Mouse (Mus musculus): ENCODE measurements around the gene Stk11. TPM values are rescaled to one million over a fixed set of nuclear protein-coding genes. Genes with fewer than 3 reads are reported as not detected.

Stk11 gene
- total and polyA plus RNA-seq, 2 experiments from 2014 or later, result 12.3 to 97.3 TPM

GRCm38 (mm10) chr10:80174705-80175104 is 59.1 kb downstream of the Stk11 start:
- WGBS, result 30% methylated on average over 2 of the region's 2 CpGs
- peak; percentile 57 for TF ChIP-seq CTCF (IDR thresholded peaks at IDR 0.05)
- 0 out of 2 replicates have a peak, but pooled peaks cover 3% of the 10 kb centered on the region for H3K4me1 ChIP-seq (ENCODE audit: insufficient read depth, low read length)
- H3K27ac ChIP-seq (ENCODE audit: low read depth, low read length), result no peak overlapping the region
- no peak overlapping the region for H3K9ac ChIP-seq (replicated peaks; ENCODE audit: low read length, poor library complexity, severe bottlenecking)
- no peaks in the 10 kb centered on the region for H3K27me3 ChIP-seq (ENCODE audit: insufficient read depth, low read length)
- H3K9me3 ChIP-seq (ENCODE audit: low read length), result no peaks in the 10 kb centered on the region
- no peak overlapping the region for H3K4me2 ChIP-seq (ENCODE audit: low read depth, low read length, poor library complexity, severe bottlenecking)
- no peak overlapping the region for H3K4me3 ChIP-seq (ENCODE audit: low read depth, low read length)
- no peak for DNase-seq (ENCODE audit: low spot score)
- ATAC-seq (ENCODE audit: low FRiP score), result no peak
- peaks cover 18% of the 10 kb centered on the region for H3K36me3 ChIP-seq (ENCODE audit: insufficient read depth, low read length)

GRCm38 (mm10) chr10:80175536-80176269 is 60.1 kb downstream of the Stk11 start:
- H3K4me2 ChIP-seq (ENCODE audit: low read depth, low read length, poor library complexity, severe bottlenecking), result no peak overlapping the region
- no peak overlapping the region for H3K27ac ChIP-seq (ENCODE audit: low read depth, low read length)
- H3K36me3 ChIP-seq (ENCODE audit: insufficient read depth, low read length), result peaks cover 11% of the 10 kb centered on the region
- DNase-seq (ENCODE audit: low spot score) (peak; percentile 69), ATAC-seq (ENCODE audit: low FRiP score) (no peak; the same call in 1 of the 2 replicates)
- no peaks in the 10 kb centered on the region for H3K9me3 ChIP-seq (ENCODE audit: low read length)
- H3K9ac ChIP-seq (replicated peaks; ENCODE audit: low read length, poor library complexity, severe bottlenecking), result no peak overlapping the region
- no peaks in the 10 kb centered on the region for H3K27me3 ChIP-seq (ENCODE audit: insufficient read depth, low read length)
- TF ChIP-seq CTCF (IDR thresholded peaks at IDR 0.05), result peak; percentile 77
- no peak overlapping the region for H3K4me3 ChIP-seq (ENCODE audit: low read depth, low read length)
- 20% methylated on average over 4 of the region's 4 CpGs for WGBS
- peaks cover 9% of the 10 kb centered on the region; the same call in 1 of the 2 replicates for H3K4me1 ChIP-seq (ENCODE audit: insufficient read depth, low read length)

GRCm38 (mm10) chr10:80176270-80176834 is 60.7 kb downstream of the Stk11 start:
- peaks cover 7% of the 10 kb centered on the region; the same call in 1 of the 2 replicates for H3K36me3 ChIP-seq (ENCODE audit: insufficient read depth, low read length)
- peaks cover 15% of the 10 kb centered on the region; the same call in 1 of the 2 replicates for H3K4me1 ChIP-seq (ENCODE audit: insufficient read depth, low read length)
- ATAC-seq (ENCODE audit: low FRiP score) (no peak), DNase-seq (ENCODE audit: low spot score) (no peak)
- WGBS, result 72% methylated on average over 5 of the region's 5 CpGs
- H3K9ac ChIP-seq (replicated peaks; ENCODE audit: low read length, poor library complexity, severe bottlenecking), result no peak overlapping the region
- no peaks in the 10 kb centered on the region for H3K27me3 ChIP-seq (ENCODE audit: insufficient read depth, low read length)
- H3K4me3 ChIP-seq (ENCODE audit: low read depth, low read length), result no peak overlapping the region
- no peak for TF ChIP-seq CTCF (IDR thresholded peaks at IDR 0.05)
- H3K9me3 ChIP-seq (ENCODE audit: low read length), result no peaks in the 10 kb centered on the region
- no peak overlapping the region for H3K4me2 ChIP-seq (ENCODE audit: low read depth, low read length, poor library complexity, severe bottlenecking)
- no peak overlapping the region for H3K27ac ChIP-seq (ENCODE audit: low read depth, low read length)

- H3K4me1 ChIP-seq (ENCODE audit: insufficient read depth, low read length), result peaks cover 22% of the 10 kb centered on the region; the same call in 1 of the 2 replicates
- H3K4me3 ChIP-seq (ENCODE audit: low read depth, low read length), result no peak overlapping the region
- TF ChIP-seq CTCF (IDR thresholded peaks at IDR 0.05), result no peak
- H3K27me3 ChIP-seq (ENCODE audit: insufficient read depth, low read length), result no peaks in the 10 kb centered on the region
- no peak overlapping the region for H3K4me2 ChIP-seq (ENCODE audit: low read depth, low read length, poor library complexity, severe bottlenecking)
- ATAC-seq (ENCODE audit: low FRiP score), result no peak
- H3K36me3 ChIP-seq (ENCODE audit: insufficient read depth, low read length), result no peaks in the 10 kb centered on the region
- 41% methylated on average over 7 of the region's 7 CpGs for WGBS
- H3K9ac ChIP-seq (replicated peaks; ENCODE audit: low read length, poor library complexity, severe bottlenecking), result no peak overlapping the region
- no peak overlapping the region for H3K27ac ChIP-seq (ENCODE audit: low read depth, low read length)
- DNase-seq (ENCODE audit: low spot score), result no peak
- no peaks in the 10 kb centered on the region for H3K9me3 ChIP-seq (ENCODE audit: low read length)
These were observed 62.1 kb downstream of the Stk11 start for GRCm38 (mm10) chr10:80177441-80178279.

GRCm38 (mm10) chr10:80179068-80180051 is 63.8 kb downstream of the Stk11 start, which contains the start of gene Efna2:
Gene Efna2 (plus strand): TSS chr10:80179482.
- peak within 1 kb of the TSS; percentile 86 for H3K4me2 ChIP-seq (ENCODE audit: low read depth, low read length, poor library complexity, severe bottlenecking)
- H3K36me3 ChIP-seq (ENCODE audit: insufficient read depth, low read length), result no peaks in the 10 kb centered on the region
- H3K27me3 ChIP-seq (ENCODE audit: insufficient read depth, low read length), result no peaks in the 10 kb centered on the region
- peak within 1 kb of the TSS; percentile 67 for H3K27ac ChIP-seq (ENCODE audit: low read depth, low read length)
- H3K9me3 ChIP-seq (ENCODE audit: low read length), result no peaks in the 10 kb centered on the region
- peak; percentile 13; the same call in 1 of the 2 replicates for TF ChIP-seq CTCF (IDR thresholded peaks at IDR 0.05)
- H3K4me1 ChIP-seq (ENCODE audit: insufficient read depth, low read length), result peaks cover 18% of the 10 kb centered on the region; the same call in 1 of the 2 replicates
- 1% methylated on average over 55 of the region's 106 CpGs for WGBS
- H3K4me3 ChIP-seq (ENCODE audit: low read depth, low read length), result peak within 1 kb of the TSS; percentile 68
- DNase-seq (ENCODE audit: low spot score) (peak; percentile 70), ATAC-seq (ENCODE audit: low FRiP score) (peak; percentile 45)
- H3K9ac ChIP-seq (replicated peaks; ENCODE audit: low read length, poor library complexity, severe bottlenecking), result peak within 1 kb of the TSS; percentile 81

Other genes with a start within 250 kb of the Stk11 start
Only the 30 nearest of the 35 such genes appear.
- gene Cfd, start 224.9 kb upstream of the Stk11 start, total RNA-seq (2014; rRNA removed), result not detected in 2 replicates
- not detected in 2 replicates for gene Cfd, start 224.9 kb upstream of the Stk11 start, polyA plus RNA-seq (2015; fragmentation: Nextera tagmentation; extraction: Ambion mirVana)
- 75.9 and 79.6 TPM in 2 replicates for gene Med16, start 206.9 kb upstream of the Stk11 start, total RNA-seq (2014; rRNA removed)
- gene Med16, start 206.9 kb upstream of the Stk11 start, polyA plus RNA-seq (2015; fragmentation: Nextera tagmentation; extraction: Ambion mirVana), result 54.9 and 55.3 TPM in 2 replicates
- not detected in 2 replicates for gene Gm26602, start 204.9 kb upstream of the Stk11 start, total RNA-seq (2014; rRNA removed)
- 7.4 and 17.3 TPM in 2 replicates for gene Gm26602, start 204.9 kb upstream of the Stk11 start, polyA plus RNA-seq (2015; fragmentation: Nextera tagmentation; extraction: Ambion mirVana)
- 6.1 and 9.6 TPM in 2 replicates for gene Kiss1r, start 198.8 kb upstream of the Stk11 start, total RNA-seq (2014; rRNA removed)
- gene Kiss1r, start 198.8 kb upstream of the Stk11 start, polyA plus RNA-seq (2015; fragmentation: Nextera tagmentation; extraction: Ambion mirVana), result 4.4 and 5.5 TPM in 2 replicates
- gene R3hdm4, start 194.6 kb upstream of the Stk11 start, total RNA-seq (2014; rRNA removed), result 108 and 118 TPM in 2 replicates
- 301 and 323 TPM in 2 replicates for gene R3hdm4, start 194.6 kb upstream of the Stk11 start, polyA plus RNA-seq (2015; fragmentation: Nextera tagmentation; extraction: Ambion mirVana)
- 9.0 and 9.5 TPM in 2 replicates for gene Arid3a, start 188.8 kb upstream of the Stk11 start, total RNA-seq (2014; rRNA removed)
- gene Arid3a, start 188.8 kb upstream of the Stk11 start, polyA plus RNA-seq (2015; fragmentation: Nextera tagmentation; extraction: Ambion mirVana), result 3.1 and 3.3 TPM in 2 replicates
- gene Wdr18, start 155.7 kb upstream of the Stk11 start, total RNA-seq (2014; rRNA removed), result 72.6 and 87.6 TPM in 2 replicates
- gene Wdr18, start 155.7 kb upstream of the Stk11 start, polyA plus RNA-seq (2015; fragmentation: Nextera tagmentation; extraction: Ambion mirVana), result 102 and 116 TPM in 2 replicates
- 0.42 and 2.2 TPM in 2 replicates for gene Grin3b, start 145.1 kb upstream of the Stk11 start, total RNA-seq (2014; rRNA removed)
- 0.11 and 0.21 TPM in 2 replicates for gene Grin3b, start 145.1 kb upstream of the Stk11 start, polyA plus RNA-seq (2015; fragmentation: Nextera tagmentation; extraction: Ambion mirVana)
- 134 and 172 TPM in 2 replicates for gene Tmem259, start 131.5 kb upstream of the Stk11 start, total RNA-seq (2014; rRNA removed)
- 26.2 and 29.3 TPM in 2 replicates for gene Tmem259, start 131.5 kb upstream of the Stk11 start, polyA plus RNA-seq (2015; fragmentation: Nextera tagmentation; extraction: Ambion mirVana)
- gene Cnn2, start 127.2 kb upstream of the Stk11 start, total RNA-seq (2014; rRNA removed), result 14.8 and 19.5 TPM in 2 replicates
- gene Cnn2, start 127.2 kb upstream of the Stk11 start, polyA plus RNA-seq (2015; fragmentation: Nextera tagmentation; extraction: Ambion mirVana), result 12.6 and 12.8 TPM in 2 replicates
- 9.3 TPM in 2 replicates for gene Abca7, start 119.3 kb upstream of the Stk11 start, total RNA-seq (2014; rRNA removed)
- 1.7 and 1.9 TPM in 2 replicates for gene Abca7, start 119.3 kb upstream of the Stk11 start, polyA plus RNA-seq (2015; fragmentation: Nextera tagmentation; extraction: Ambion mirVana)
- 1.7 and 2.4 TPM in 2 replicates for gene Arhgap45, start 99.2 kb upstream of the Stk11 start, total RNA-seq (2014; rRNA removed)
- 1.2 and 1.6 TPM in 2 replicates for gene Arhgap45, start 99.2 kb upstream of the Stk11 start, polyA plus RNA-seq (2015; fragmentation: Nextera tagmentation; extraction: Ambion mirVana)
- gene Polr2e, start 76.0 kb upstream of the Stk11 start, total RNA-seq (2014; rRNA removed), result 66.4 and 76.0 TPM in 2 replicates
- gene Polr2e, start 76.0 kb upstream of the Stk11 start, polyA plus RNA-seq (2015; fragmentation: Nextera tagmentation; extraction: Ambion mirVana), result 126 and 135 TPM in 2 replicates
- gene Gpx4, start 68.6 kb upstream of the Stk11 start, total RNA-seq (2014; rRNA removed), result 350 TPM in 2 replicates
- 635 and 741 TPM in 2 replicates for gene Gpx4, start 68.6 kb upstream of the Stk11 start, polyA plus RNA-seq (2015; fragmentation: Nextera tagmentation; extraction: Ambion mirVana)
- 24.3 TPM in 2 replicates for gene Sbno2, start 10.2 kb upstream of the Stk11 start, total RNA-seq (2014; rRNA removed)
- gene Sbno2, start 10.2 kb upstream of the Stk11 start, polyA plus RNA-seq (2015; fragmentation: Nextera tagmentation; extraction: Ambion mirVana), result 7.6 TPM in 2 replicates
- 231 and 259 TPM in 2 replicates for gene Atp5d, start 22.8 kb downstream of the Stk11 start, total RNA-seq (2014; rRNA removed)
- gene Atp5d, start 22.8 kb downstream of the Stk11 start, polyA plus RNA-seq (2015; fragmentation: Nextera tagmentation; extraction: Ambion mirVana), result 607 and 661 TPM in 2 replicates
- gene Cbarp, start 25.0 kb downstream of the Stk11 start, total RNA-seq (2014; rRNA removed), result 273 and 276 TPM in 2 replicates
- gene Cbarp, start 25.0 kb downstream of the Stk11 start, polyA plus RNA-seq (2015; fragmentation: Nextera tagmentation; extraction: Ambion mirVana), result 120 and 121 TPM in 2 replicates
- gene Midn, start 32.5 kb downstream of the Stk11 start, total RNA-seq (2014; rRNA removed), result 114 and 143 TPM in 2 replicates
- 16.3 and 17.2 TPM in 2 replicates for gene Midn, start 32.5 kb downstream of the Stk11 start, polyA plus RNA-seq (2015; fragmentation: Nextera tagmentation; extraction: Ambion mirVana)
- 315 and 337 TPM in 2 replicates for gene Cirbp, start 50.2 kb downstream of the Stk11 start, total RNA-seq (2014; rRNA removed)
- gene Cirbp, start 50.2 kb downstream of the Stk11 start, polyA plus RNA-seq (2015; fragmentation: Nextera tagmentation; extraction: Ambion mirVana), result 760 and 829 TPM in 2 replicates
- 2.3 and 2.8 TPM in 2 replicates for gene 1600002K03Rik, start 57.1 kb downstream of the Stk11 start, total RNA-seq (2014; rRNA removed)
- gene 1600002K03Rik, start 57.1 kb downstream of the Stk11 start, polyA plus RNA-seq (2015; fragmentation: Nextera tagmentation; extraction: Ambion mirVana), result 4.1 and 5.3 TPM in 2 replicates
- 45.1 and 51.1 TPM in 2 replicates for gene Efna2, start 63.7 kb downstream of the Stk11 start, total RNA-seq (2014; rRNA removed)
- 52.1 and 58.4 TPM in 2 replicates for gene Efna2, start 63.7 kb downstream of the Stk11 start, polyA plus RNA-seq (2015; fragmentation: Nextera tagmentation; extraction: Ambion mirVana)
- 45.1 and 60.9 TPM in 2 replicates for gene Mum1, start 110.6 kb downstream of the Stk11 start, total RNA-seq (2014; rRNA removed)
- 42.4 and 49.6 TPM in 2 replicates for gene Mum1, start 110.6 kb downstream of the Stk11 start, polyA plus RNA-seq (2015; fragmentation: Nextera tagmentation; extraction: Ambion mirVana)
- 193 and 201 TPM in 2 replicates for gene Ndufs7, start 133.3 kb downstream of the Stk11 start, total RNA-seq (2014; rRNA removed)
- gene Ndufs7, start 133.3 kb downstream of the Stk11 start, polyA plus RNA-seq (2015; fragmentation: Nextera tagmentation; extraction: Ambion mirVana), result 358 and 388 TPM in 2 replicates
- gene Gamt, start 145.2 kb downstream of the Stk11 start, total RNA-seq (2014; rRNA removed), result 12.5 and 14.3 TPM in 2 replicates
- gene Gamt, start 145.2 kb downstream of the Stk11 start, polyA plus RNA-seq (2015; fragmentation: Nextera tagmentation; extraction: Ambion mirVana), result 16.8 and 19.6 TPM in 2 replicates
- 107 and 109 TPM in 2 replicates for gene Dazap1, start 145.7 kb downstream of the Stk11 start, total RNA-seq (2014; rRNA removed)
- 34.2 and 34.5 TPM in 2 replicates for gene Dazap1, start 145.7 kb downstream of the Stk11 start, polyA plus RNA-seq (2015; fragmentation: Nextera tagmentation; extraction: Ambion mirVana)
- gene Rps15, start 176.7 kb downstream of the Stk11 start, total RNA-seq (2014; rRNA removed), result 971 and 1,162 TPM in 2 replicates
- gene Rps15, start 176.7 kb downstream of the Stk11 start, polyA plus RNA-seq (2015; fragmentation: Nextera tagmentation; extraction: Ambion mirVana), result 633 and 645 TPM in 2 replicates
- gene Apc2, start 180.2 kb downstream of the Stk11 start, total RNA-seq (2014; rRNA removed), result 370 and 395 TPM in 2 replicates
- 95.3 and 110 TPM in 2 replicates for gene Apc2, start 180.2 kb downstream of the Stk11 start, polyA plus RNA-seq (2015; fragmentation: Nextera tagmentation; extraction: Ambion mirVana)
- 15.6 and 23.1 TPM in 2 replicates for gene 2310011J03Rik, start 204.7 kb downstream of the Stk11 start, total RNA-seq (2014; rRNA removed)
- 26.5 and 29.6 TPM in 2 replicates for gene 2310011J03Rik, start 204.7 kb downstream of the Stk11 start, polyA plus RNA-seq (2015; fragmentation: Nextera tagmentation; extraction: Ambion mirVana)
- gene Pcsk4, start 213.7 kb downstream of the Stk11 start, total RNA-seq (2014; rRNA removed), result 5.2 and 7.5 TPM in 2 replicates
- gene Pcsk4, start 213.7 kb downstream of the Stk11 start, polyA plus RNA-seq (2015; fragmentation: Nextera tagmentation; extraction: Ambion mirVana), result 12.6 and 14.6 TPM in 2 replicates
- gene Reep6, start 214.2 kb downstream of the Stk11 start, total RNA-seq (2014; rRNA removed), result 3.8 and 5.3 TPM in 2 replicates
- gene Reep6, start 214.2 kb downstream of the Stk11 start, polyA plus RNA-seq (2015; fragmentation: Nextera tagmentation; extraction: Ambion mirVana), result 7.0 and 7.8 TPM in 2 replicates

Data from midbrain, postnatal 0 days (tissue).